Mouse (Mus musculus) left cerebral cortex, postnatal 25 days (tissue): ENCODE measurements around the gene Cpb1. TPM values are rescaled to one million over a fixed set of nuclear protein-coding genes. Genes with fewer than 3 reads are reported as not detected.

Source experiments
- DNase-seq, 2 experiments: peaks; one replicate each; pipeline ENCODE4 v3.0.0; 2022; ENCODE audit warnings: low spot score in 2 of 2, mixed read lengths in 1 of 2
- intact Hi-C: fragments of 180-260 bp; cut with DNase I; formaldehyde crosslinking; loops from one replicate; pipeline ENCODE4 v1.15.1; 2025
- total RNA-seq, 2 experiments: library from RNA; stranded (reverse); gene quantifications; 2 replicates each; pipeline ENCODE4 v1.2.3; 2021

Gene Cpb1
- total RNA-seq, result under 1 TPM in 1 of 2 experiments, not detected in 1; 0.34 TPM

DNA sequence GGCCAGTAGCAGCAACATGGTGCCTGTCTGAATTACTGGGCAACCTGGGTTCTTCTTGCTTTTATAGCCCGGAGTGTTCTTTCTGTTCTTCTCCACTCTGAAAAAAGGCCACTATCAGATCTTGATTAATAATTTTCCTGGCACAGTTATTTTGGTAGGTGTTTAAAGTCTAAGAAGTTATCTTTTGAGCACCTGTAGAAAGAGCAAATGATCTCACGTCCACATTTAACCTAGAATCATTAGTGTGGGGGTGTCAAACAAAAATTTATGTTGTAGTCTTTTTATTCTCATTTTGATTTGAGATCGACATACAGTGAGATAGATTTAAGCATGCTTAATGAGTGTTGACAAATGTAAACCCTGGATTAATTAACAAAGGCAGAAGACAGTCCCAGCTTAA lies at the start of gene Cpb1:
Gene Cpb1 (minus strand): TSS at position 101 of the 400 bp plus-strand sequence.
- no peak for DNase-seq
- intact Hi-C loops, result no loop called here

DNA sequence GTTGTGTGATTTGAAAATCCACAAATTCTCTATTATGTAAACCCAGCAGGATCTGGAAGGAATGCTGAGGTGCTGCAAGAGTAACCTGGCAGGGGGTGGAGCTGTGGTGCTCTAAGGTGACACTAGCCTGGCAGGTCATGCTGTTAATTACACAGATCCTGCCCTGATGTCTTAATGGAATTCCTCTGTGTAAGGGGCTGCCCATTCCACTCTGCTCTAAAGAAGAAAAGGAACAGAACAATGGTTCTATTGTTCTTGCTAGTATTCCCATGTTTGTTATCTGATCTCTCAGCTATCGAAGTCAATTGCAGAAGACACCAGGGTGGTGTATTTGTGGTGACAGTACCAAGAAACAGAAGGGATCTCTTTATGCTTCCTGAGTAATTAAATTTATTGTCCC lies 41.7 kb upstream of the Cpb1 start:
- no peak for DNase-seq
- intact Hi-C loops, result no loop called here

DNA sequence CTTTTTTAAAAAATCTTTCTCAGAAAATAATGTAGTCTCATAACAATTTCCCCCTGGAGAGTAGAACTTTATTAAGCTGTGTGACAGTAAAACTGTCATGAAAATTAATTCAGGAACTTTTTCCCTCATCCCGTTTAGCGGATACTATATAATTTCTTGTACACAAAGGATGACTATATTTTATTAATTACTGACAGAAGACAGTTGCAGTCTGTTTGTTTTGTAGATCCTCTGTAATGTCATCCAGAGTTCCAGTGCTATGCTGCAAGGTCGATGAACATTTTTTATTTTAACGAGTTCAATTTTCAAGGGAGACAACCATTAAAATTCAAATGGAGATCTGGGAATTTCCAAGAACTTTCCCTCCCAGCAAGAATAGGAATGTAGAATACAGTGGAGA lies 33.6 kb upstream of the Cpb1 start:
- DNase-seq, result no peak
- intact Hi-C loops, result no loop called here

DNA sequence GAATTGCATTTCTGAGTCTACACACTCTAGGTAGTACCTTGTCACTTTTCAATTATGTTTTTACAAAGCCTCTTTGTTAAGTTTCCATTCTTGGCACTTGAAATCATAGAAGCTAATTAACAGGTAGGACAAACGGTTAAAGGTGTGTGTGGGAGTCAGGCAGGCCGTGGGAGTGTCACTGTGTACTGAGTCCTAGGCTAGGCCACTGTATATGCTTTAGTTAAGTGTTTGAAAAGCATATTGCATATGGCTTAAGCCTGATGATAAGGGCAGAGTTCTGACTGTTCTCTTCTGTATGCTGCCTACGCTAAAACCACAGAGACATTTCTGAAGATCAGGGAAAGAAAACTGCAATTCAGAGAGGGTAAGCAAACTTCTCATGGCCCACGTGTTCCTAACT lies 31.7 kb upstream of the Cpb1 start:
- intact Hi-C loops, result no loop called here
- DNase-seq, result no peak

DNA sequence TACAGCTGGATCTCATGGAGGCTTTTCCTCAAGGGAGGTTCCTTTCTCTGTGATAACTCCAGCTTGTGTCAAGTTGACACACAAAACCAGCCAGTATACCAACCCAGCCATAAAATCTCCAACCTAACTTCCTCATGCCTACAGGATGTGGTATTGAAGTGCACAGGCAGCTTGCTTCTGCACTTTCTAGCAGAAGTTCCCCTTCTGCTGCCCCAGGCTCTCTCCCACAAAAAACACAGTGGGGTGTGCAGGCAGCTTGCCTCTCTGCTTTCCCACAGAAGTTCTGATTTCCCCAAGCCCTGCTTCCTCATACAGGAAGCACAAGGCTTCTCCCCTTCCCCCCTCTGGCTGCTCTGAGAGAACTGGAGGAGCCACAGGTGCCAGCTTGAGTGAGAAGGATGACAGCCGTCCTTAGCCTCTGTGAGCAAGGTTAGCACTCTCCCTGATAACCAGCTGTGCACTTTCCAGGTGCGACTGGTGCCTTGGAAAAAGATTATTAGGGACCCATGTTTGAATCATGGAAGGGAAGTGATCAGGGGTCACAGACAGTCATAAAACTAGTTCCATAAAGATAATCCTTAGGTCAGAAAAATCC lies 29.3 kb upstream of the Cpb1 start:
- peak in 1 of 2 experiments; percentile 45 for DNase-seq
- intact Hi-C loops, result no loop called here

DNA sequence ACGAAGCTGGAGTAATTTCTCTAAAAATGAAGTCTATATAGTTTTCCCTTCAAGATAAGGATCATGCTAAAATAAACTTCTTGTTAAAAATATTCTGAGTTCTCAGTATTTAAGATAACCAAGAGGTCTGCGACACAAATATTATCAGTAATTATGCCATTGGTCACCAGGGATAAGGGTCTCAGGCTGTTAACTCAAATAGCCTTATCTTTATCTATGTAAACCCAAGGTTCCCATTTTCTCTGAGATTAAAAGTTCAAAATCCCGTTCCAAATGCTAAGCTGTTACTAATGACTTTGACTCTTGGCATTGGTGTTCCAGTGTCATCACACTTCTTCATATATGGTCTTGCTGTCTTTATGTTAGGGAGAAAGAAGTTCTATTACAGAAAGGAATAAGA lies 20.0 kb upstream of the Cpb1 start:
- intact Hi-C loops, result no loop called here
- no peak for DNase-seq

DNA sequence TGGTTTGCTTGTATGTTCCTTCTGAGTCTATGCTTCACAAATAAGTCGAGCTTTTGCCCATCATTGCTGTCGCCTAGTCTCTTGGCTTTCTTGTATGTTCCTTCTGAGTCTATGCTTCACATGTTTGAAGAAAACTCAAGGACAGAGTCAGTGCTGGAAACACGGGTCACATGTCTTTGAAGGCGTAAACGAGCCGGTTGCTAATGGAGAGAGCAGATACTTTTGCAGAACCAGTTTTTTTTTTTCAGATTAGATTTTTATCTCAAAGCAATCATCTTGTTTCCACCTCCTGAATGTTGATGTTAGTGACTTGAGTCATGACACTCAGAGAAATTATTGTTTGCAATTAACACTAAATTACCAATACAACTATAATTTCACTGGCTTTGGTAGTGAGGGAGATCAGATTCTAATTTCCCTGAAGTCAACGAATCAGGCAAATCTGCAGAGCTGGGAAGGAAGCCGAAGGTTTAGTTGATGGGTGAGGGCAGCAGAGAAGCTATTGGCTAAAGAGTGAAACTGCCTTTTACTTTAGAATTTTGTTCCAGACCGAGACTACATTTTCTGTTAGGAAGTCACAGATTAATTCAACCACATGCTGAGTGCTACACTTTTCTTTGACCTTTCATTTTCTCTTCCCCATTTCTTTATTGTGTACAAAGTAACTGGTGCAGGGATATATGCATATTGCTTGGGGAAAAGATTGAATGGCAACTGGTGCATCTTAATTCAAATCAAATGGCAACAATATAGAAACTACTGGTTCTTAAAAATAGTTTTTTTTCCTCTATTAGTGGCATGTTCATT lies 19.2 kb upstream of the Cpb1 start:
- intact Hi-C loops, result no loop called here
- DNase-seq, result no peak

DNA sequence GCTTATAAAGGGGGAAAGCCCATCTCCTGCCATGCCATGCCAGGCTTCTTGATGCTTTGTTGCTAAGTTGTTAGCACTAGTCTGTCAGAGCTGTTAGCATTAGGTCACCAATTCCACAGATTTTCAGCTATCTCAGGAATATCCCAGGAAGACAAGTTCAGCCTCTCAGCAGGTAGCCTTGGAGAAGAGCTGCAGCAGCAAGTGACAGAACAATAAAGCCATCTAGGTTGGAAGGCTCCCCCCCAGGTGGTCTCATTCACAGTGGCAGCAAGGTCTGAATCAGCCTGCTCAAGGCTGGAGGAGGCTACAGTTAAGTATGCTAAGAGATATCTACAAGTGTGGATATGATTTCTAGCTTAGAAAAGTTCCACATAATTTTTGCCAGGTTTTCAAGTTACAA lies 15.8 kb upstream of the Cpb1 start:
- no peak for DNase-seq
- intact Hi-C loops, result no loop called here

DNA sequence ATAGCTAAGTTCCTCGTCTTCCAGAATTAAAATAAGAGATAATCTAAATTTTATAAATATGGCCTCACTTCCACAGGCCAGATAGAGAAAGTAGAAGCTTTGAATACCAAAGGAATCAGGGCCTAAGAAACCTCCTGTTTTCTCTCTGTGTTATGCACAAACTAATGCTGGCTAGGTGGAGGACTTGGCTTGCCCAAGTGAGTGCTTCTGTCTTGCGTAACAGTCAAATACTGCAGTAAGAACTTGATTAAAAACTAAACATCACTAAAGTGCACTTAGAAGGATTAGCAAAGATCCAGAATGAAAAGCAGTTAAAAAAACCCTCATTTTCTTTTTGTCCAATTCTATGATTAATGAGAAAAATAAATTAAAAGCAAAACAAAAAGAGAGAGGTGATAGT lies 13.2 kb upstream of the Cpb1 start:
- intact Hi-C loops, result no loop called here
- no peak for DNase-seq

DNA sequence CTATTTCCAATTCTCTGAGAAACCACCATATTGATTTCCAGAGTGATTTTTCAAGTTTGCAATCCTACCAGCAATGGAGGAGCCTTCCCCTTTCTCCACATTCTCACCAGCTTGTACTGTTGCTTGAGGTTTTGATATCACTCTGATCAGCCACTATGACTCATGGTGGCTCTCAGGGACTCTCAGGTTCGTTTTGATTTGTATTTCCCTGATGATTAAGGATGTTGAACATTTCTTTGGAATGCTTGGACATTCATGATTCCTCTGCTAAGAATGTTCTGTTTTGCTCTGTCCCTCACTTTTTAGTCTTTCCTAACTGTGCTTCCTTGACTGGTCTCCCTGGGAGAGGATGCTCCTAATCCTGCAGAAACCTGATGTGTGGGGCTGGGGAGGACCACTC lies 6.3 kb upstream of the Cpb1 start:
- DNase-seq, result no peak
- intact Hi-C loops, result no loop called here

DNA sequence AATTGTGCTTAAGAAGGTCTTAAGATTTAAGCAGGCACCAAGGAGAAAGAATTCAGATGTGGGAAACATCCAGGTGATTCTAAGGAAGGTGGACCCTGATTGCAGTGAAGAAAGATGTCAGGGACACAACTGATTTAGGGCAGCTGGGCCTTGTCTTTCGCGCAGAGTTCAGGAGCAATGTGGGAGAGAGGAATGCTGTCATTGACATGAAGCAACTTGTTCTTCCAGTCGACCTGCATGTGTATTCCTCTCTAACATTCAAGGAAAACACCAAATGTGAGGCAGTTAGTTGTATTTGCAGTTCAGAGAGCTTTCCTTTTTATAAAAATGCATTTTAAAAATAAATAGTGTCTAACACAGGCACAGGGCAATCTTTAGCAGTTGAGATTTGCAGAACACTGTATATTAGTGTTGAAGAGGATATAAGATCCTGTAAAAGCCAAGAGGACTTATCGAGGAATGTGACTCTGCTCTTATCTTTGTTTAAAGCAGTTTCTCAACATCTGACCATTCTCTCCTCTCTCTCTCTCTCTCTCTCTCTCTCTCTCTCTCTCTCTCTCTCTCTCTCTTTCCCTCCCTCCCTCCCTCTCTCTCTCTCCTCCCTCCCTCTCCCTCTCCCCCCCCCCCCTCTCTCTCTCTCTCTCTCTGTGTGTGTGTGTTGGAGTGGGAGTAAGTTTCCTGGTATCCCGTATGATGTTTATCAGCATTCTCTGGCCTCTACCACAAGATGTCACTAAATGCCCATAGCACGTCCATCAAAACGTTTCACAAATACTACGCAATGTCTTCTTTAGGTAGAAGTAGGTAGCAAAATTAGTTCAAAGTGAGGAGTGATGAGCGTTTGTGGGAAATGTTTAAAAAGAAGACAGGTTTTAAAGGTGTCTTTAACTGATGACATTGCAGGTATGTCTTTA lies 20.7 kb downstream of the Cpb1 start:
- intact Hi-C loops, result loop anchor here (5.0 kb wide), 1 partner anchor 262 kb away; no protein-coding TSS in a partner anchor

DNA sequence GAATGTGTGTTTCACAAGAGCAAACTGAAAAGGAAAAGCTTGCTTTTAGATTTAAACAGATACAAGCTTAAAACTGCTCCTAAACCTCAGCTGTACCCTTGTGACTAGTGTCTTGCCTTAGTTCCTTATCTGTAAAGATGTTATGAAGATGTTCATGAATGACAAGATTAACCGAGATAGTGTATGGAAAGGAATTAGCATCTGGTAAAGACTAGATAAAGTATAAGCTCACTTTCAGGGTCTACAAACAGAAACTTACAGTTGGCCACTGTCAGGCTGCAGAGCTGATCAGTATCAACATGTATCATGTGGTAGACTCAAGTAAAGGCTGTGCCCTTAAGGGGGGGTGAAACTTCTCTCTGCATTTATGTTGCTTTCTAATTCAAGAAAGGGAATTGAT lies 31.6 kb downstream of the Cpb1 start:
- no peak for DNase-seq
- intact Hi-C loops, result no loop called here

More for the DNA sequence above, 20.7 kb downstream of the Cpb1 start:
- DNase-seq, result no peak

DNA sequence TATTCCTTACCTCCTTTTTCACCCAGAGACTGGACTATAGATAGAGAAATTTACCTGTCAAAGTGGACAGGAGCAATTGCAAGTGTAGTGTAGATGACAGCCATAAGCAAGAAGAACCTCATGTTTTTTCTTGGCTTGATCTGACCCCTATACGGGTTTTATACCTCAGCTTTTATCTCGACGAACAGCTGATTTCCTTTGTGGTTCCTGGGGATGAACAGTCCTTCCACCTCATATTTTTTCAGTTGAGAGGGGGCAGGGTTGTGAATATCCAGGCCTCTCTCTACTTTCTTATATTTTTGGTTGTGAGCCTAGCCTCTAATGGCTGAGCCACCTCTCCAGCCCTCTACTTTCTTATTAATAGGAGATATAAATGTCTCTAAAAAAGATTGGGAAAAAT lies 33.5 kb downstream of the Cpb1 start, which contains the start of gene Cpa3:
Gene Cpa3 (minus strand): TSS at position 132 of the 400 bp plus-strand sequence.
- no peak for DNase-seq
- intact Hi-C loops, result no loop called here

DNA sequence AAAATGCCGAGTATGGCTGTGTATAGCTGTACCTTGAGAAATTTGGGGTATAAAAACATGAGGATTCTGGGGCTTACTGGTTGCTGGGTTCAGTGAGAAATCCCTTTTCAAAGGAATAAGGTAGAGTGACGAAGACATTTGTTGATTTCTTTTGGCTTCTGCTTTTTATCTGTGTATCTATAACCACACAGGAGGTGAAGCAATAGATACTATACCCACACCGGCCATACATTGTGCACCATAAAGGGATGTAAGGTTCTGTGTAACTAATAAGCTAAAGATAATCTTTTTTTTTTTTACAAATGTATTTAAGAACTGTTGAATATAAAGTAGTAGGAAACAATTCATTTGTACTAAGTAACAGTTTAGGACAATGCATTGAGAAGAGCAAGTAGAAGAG lies 35.8 kb downstream of the Cpb1 start:
- DNase-seq, result no peak

DNA sequence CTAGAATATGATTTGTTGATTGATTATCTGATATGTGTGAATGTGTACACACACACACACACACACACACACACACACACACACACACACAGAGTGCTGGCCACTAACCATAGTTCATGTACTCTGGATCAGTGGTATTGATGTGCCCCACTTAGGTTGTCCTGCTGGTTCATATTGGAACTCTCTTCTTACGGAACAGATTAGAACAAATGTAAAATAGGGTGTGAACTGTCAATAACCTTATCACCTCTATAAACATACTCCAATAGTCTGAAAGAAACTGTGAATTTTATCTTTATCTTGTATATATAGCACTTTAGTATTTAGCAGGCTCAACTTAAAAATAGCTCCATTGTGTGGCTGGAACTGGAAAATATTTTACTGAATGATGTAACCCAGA lies 38.6 kb downstream of the Cpb1 start:
- no peak for DNase-seq
- intact Hi-C loops, result no loop called here

More for the DNA sequence above, 35.8 kb downstream of the Cpb1 start:
- intact Hi-C loops, result no loop called here

DNA sequence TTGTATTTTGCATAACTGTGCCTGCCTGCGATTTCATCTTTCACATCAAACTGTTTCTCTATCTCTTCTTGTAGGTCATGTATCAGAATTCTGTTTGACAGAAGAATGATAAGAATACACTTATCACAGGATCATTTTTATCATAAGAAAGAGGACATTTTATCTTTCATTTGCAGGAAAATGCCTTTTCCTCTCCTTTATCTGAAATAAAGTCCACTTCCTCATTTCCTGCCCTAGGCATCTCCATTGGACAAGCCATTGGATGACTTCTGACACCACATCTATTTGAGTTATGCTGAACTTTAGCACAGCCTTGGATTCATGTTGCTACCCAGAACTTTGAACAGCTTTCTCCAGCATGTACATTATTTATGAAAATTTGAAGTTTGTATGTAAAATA lies 46.5 kb downstream of the Cpb1 start:
- DNase-seq, result no peak
- intact Hi-C loops, result no loop called here

DNA sequence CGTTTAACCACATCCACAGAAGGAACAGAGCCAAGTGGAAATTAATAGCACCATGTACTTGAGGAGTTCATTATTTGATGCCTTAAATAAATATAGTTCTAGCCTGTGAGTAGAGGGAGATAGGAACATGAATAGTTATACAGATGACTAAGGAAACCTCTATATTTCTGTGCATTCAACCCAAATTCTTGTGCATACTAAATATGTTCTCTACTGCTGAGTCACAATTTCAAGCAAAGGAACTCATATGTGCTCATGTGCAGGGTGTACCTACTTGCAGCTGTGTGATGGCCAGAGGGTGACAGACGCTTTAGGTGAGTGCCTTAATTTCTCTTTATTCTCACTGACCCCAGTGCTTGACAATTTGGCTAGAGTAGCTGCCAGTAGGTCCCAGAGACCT lies 50.1 kb downstream of the Cpb1 start:
- DNase-seq, result peak in 1 of 2 experiments; percentile 4
- intact Hi-C loops, result no loop called here

DNA sequence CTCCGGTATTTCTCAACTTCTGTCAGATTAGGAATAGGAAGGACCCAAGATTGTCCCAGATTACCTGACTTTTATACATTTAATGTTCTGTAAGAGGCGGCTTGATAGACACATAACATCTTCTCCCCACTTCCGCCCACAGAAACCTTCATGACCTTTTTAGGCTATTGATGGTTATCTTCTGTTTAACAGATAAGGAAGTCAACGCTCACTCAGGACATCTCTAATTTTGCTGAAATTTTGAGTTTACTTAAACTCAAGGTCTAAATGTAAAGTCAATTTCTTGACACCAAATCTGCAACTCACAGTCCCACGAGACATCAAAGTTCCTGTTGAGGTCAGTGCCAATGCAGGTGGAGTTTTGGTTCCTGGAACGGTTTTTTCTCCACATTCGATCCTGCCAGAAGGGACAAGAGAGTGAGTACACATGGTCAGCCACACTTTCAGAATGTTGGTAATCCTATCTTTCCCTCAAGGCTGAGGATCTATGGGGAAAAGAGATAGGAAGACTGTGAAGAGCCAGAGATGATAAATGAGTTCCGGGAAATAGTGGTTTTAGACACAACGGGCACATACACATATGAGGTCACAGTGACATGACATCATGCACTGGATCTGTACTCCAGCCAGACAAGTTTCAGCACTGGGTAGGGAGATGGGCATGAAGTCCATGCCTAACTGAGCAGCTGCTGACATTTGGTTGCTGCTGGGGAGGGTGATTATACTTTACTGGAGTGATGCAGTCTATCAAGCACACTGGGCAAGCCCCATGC lies 52.4 kb downstream of the Cpb1 start:
- intact Hi-C loops, result no loop called here
- DNase-seq, result no peak

DNA sequence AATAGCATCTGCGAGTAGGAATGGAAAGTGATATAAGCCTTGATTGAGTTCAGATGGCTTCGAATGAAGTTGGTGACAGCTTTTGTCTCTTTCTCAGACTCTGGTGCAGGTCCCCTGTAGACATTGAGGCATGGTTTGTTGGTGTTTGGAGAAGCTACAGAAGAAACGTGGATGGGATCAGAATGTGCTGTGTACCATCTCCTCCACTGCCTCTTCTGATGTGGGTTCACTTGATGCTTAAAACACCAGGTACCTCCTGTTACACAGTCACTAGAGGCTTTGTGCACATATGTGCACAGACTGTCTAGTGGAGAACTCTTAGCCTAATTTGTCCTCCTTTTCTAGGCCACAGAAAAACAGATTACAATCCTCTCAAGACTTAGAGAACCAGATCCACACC lies 53.4 kb downstream of the Cpb1 start:
- intact Hi-C loops, result no loop called here
- DNase-seq, result no peak
